Mouse (Mus musculus) G1E (cell line): Measurements from ENCODE around the gene Mmgt2.

Experiments used
- CTCF ChIP-seq: IDR thresholded peaks from 2 replicates; pipeline ENCODE4 v1.5.1; 2012; ENCODE audit warnings: low read depth, low read length, inconsistent platforms, mixed read lengths
- GATA1 ChIP-seq: IDR thresholded peaks from 2 replicates; pipeline ENCODE4 v1.6.1; 2012; ENCODE audit warnings: borderline replicate concordance, low read length, inconsistent platforms, mixed read lengths
- POLR2AphosphoS5 ChIP-seq: IDR thresholded peaks from 2 replicates; pipeline ENCODE4 v1.6.1; 2012; ENCODE audit warnings: low read depth, low read length, inconsistent platforms; ENCODE audit not compliant: insufficient replicate concordance
- TAL1 ChIP-seq: conservative IDR thresholded peaks from 2 replicates; pipeline ENCODE4 v1.6.1; 2012; ENCODE audit warnings: low read depth, low read length, inconsistent platforms, mixed read lengths

DNA sequence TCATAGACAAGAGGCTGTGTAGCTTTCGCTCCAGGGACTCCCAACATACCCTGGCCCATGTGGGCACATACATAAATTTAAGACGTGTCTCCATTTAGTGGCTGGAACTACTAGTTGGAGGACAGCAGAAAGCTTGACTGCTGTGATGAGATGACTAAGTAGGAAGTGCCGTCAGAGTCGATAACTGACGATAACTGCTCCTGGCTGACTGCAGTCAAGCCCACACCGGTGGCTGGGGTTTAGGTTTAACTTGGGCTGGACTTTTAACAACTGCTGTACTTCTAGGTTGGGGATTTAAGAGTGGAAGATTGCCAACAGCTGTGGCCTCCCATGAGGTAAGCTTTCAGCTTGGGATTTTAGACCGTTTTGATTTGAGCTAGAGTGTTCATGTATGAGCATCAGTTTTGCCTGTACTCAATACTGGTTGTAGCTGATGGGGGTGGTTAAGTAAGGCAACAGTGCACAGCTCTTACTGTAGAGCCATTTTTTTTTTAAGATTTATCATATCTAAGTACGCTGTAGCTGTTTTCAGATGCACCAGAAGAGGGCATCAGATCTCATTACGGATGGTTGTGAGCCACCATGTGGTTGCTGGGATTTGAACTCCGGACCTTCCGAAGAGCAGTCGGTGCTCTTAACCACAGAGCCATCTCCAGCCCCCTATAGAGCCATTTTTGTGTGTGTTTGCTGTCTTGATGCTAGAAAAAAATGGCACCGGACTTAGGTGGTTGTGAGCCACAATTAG, 45.0 kb upstream of the Mmgt2 start:
- TF ChIP-seq CTCF (no peak), POLR2AphosphoS5 (peak; percentile 15; the same call in 1 of the 2 replicates), TAL1 (no peak), GATA1 (no peak)
